Mouse (Mus musculus) kidney, embryonic 14.5 days (tissue): Measurements from ENCODE around the gene Mgat4b. TPM values are rescaled to one million over a fixed set of nuclear protein-coding genes. Genes with fewer than 3 reads are reported as not detected.

Source experiments
- ATAC-seq: fragments of 200-750 bp; cut with Nextera tagmentation; 2 replicates; pipeline ENCODE4 v1.8.0; 2017; ENCODE audit warnings: moderate number of reproducible peaks, mild to moderate bottlenecking, moderate TSS enrichment, moderate library complexity; ENCODE audit not compliant: low FRiP score, low TSS enrichment
- H3K27ac ChIP-seq: fragments of 300-500 bp; sonication (generic); 2 replicates; pipeline ENCODE4 v1.5.1; 2014; ENCODE audit warnings: low read depth, mild to moderate bottlenecking, low read length, moderate library complexity, mixed read lengths
- H3K27me3 ChIP-seq: fragments of 300-500 bp; sonication (generic); 2 replicates; pipeline ENCODE4 v1.6.1; 2014; ENCODE audit warnings: mild to moderate bottlenecking, low read length; ENCODE audit not compliant: control insufficient read depth, insufficient read depth
- H3K36me3 ChIP-seq: fragments of 300-500 bp; sonication (generic); 2 replicates; pipeline ENCODE4 v1.6.1; 2014; ENCODE audit warnings: low read length, mixed read lengths; ENCODE audit not compliant: control insufficient read depth, insufficient read depth
- H3K4me1 ChIP-seq: fragments of 300-500 bp; sonication (generic); 2 replicates; pipeline ENCODE4 v1.6.1; 2014; ENCODE audit warnings: low read length, mixed read lengths; ENCODE audit not compliant: control insufficient read depth, insufficient read depth
- H3K4me2 ChIP-seq: fragments of 300-500 bp; sonication (generic); replicated peaks from 2 replicates; pipeline ENCODE4 v1.6.1; 2014; ENCODE audit warnings: low read depth, mild to moderate bottlenecking, low read length
- H3K4me3 ChIP-seq: fragments of 300-500 bp; sonication (generic); 2 replicates; pipeline ENCODE4 v1.5.1; 2014; ENCODE audit warnings: mild to moderate bottlenecking, low read length
- H3K9ac ChIP-seq: fragments of 300-500 bp; sonication (generic); 2 replicates; pipeline ENCODE4 v1.6.1; 2014; ENCODE audit warnings: low read depth, mild to moderate bottlenecking, low read length, moderate library complexity
- H3K9me3 ChIP-seq: fragments of 300-500 bp; sonication (generic); 2 replicates; pipeline ENCODE4 v1.6.1; 2016; ENCODE audit warnings: low read length; ENCODE audit not compliant: control insufficient read depth
- WGBS: fragments of 180-500 bp; shearing (Covaris S2); extraction: QIAGEN DNeasy Blood & Tissue Kit; methylation state at CpG from one replicate; pipeline ENCODE4 v1.1.7; 2014; 5-methylcytosine and 5-hydroxymethylcytosine counted together
- polyA plus RNA-seq: library from polyadenylated mRNA; unstranded; fragments of >200 nt; fragmentation: Nextera tagmentation; extraction: Ambion mirVana; gene quantifications from 2 replicates; pipeline ENCODE4 v1.2.1, GENCODE M21; 2014

Mgat4b gene
- polyA plus RNA-seq, 1 experiment from 2014 or later, result 39.2 TPM

DNA sequence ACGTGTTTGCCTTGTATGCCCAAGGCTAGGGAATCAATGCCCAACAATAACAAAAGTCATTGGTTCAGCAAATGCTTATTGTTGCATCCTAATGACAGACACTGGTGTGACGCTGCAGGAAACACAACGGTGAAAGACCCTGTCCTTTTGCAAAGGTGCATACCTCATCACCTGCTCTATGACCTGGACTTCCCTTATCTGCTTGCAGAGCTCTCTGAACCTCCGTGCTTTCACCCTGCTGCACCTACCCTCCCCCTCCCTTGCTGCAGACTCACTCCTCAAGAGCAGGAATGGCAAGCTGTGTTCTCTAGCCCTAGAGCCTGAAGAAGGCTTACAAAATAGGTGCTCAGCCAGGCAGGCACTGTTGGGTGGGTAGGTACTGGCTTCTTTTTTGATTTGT, 15.9 kb upstream of the Mgat4b start:
- H3K4me2 ChIP-seq, result no peak overlapping the region
- WGBS, result 85% methylated on average over 4 of the region's 4 CpGs
- no peak overlapping the region for H3K4me3 ChIP-seq
- H3K9me3 ChIP-seq, result no peaks in the 10 kb centered on the region
- no peak for ATAC-seq
- H3K36me3 ChIP-seq, result peaks cover 21% of the 10 kb centered on the region
- H3K9ac ChIP-seq, result no peak overlapping the region
- H3K27ac ChIP-seq, result no peak overlapping the region
- 0 out of 2 replicates have a peak, but pooled peaks cover 3% of the 10 kb centered on the region for H3K4me1 ChIP-seq
- no peaks in the 10 kb centered on the region for H3K27me3 ChIP-seq

DNA sequence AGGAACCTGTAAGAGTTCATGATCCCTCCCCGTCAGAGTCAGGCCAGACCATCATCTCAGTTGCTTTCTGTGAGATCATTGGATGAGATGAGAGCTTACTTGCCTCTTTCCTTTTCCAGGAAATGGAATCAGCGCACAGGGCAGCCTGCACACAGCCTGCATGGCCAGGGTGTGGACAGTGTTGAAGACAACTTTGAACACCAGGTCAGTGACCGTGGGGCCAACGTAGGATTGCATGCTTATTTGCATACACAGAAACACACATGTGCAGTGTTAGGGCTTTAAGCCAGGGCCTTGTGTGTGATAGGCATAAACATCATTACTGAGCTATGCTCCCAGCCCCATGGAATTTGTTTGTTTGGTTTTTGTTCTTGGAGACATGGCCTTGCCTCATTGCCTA, 13.2 kb upstream of the Mgat4b start:
- Histone ChIP-seq H3K9ac (no peak overlapping the region), H3K4me2 (no peak overlapping the region), H3K9me3 (no peaks in the 10 kb centered on the region), H3K36me3 (peaks cover 48% of the 10 kb centered on the region), H3K4me3 (no peak overlapping the region), H3K4me1 (no peaks in the 10 kb centered on the region), H3K27ac (no peak overlapping the region), H3K27me3 (no peaks in the 10 kb centered on the region)
- no peak for ATAC-seq
- 88% methylated on average over 4 of the region's 4 CpGs for WGBS

DNA sequence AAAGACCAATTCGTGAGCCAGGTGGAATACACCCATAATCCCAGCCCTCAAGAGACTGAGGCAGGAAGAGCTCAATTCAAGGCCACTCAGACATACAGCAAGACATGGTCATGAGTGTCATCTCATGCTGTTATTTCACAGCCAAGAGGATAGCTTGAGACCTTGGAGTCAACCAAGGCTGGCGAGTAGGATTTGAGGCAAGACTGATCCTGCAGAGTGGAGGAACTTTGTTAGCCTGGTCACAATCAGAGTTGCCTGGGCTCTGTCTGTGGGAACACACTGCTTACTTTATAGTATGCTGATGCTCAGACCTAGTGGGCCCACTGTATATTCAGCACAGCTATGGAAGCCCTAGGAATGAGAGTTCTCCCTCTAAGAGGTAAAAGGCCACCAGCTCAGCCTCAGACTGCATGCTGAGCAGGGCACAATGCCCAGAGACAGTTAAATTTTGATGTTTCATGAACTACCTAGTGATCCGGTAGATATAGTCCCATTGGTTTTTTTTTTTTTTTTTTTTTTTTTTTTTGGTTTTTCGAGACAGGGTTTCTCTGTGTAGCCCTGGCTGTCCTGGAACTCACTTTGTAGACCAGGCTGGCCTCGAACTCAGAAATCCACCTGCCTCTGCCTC, 12.4 kb upstream of the Mgat4b start:
- H3K36me3 ChIP-seq, result peaks cover 56% of the 10 kb centered on the region
- H3K4me3 ChIP-seq, result no peak overlapping the region
- no peak overlapping the region for H3K27ac ChIP-seq
- H3K27me3 ChIP-seq, result no peaks in the 10 kb centered on the region
- no peaks in the 10 kb centered on the region for H3K4me1 ChIP-seq
- WGBS, result 88% methylated on average over 3 of the region's 5 CpGs
- H3K9ac ChIP-seq, result no peak overlapping the region
- no peak overlapping the region for H3K4me2 ChIP-seq
- no peak for ATAC-seq
- H3K9me3 ChIP-seq, result no peaks in the 10 kb centered on the region

DNA sequence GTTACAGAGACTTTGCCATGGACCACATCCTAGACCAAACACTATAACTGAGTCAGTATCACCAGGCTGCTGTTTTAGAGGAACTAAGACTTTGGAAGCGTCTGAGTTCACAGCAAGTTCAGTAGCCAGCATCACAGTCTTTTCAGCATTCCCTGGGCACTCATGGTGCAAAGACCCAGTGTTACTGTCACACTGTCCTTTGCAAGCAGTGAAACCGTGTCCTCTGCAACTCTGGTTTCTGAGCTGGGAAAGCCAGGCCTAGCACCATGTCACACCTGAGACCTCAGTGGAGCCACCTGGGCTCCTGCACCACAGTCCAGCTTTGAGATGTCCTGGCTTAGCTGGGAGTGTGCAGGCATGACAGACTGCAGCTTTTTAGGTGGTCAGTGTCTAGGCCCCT, 11.8 kb upstream of the Mgat4b start:
- ATAC-seq, result no peak
- WGBS, result 94% methylated on average over 2 of the region's 2 CpGs
- Histone ChIP-seq H3K36me3 (peaks cover 60% of the 10 kb centered on the region), H3K4me3 (no peak overlapping the region), H3K27me3 (no peaks in the 10 kb centered on the region), H3K27ac (no peak overlapping the region), H3K9ac (no peak overlapping the region), H3K4me1 (no peaks in the 10 kb centered on the region), H3K9me3 (no peaks in the 10 kb centered on the region), H3K4me2 (no peak overlapping the region)

DNA sequence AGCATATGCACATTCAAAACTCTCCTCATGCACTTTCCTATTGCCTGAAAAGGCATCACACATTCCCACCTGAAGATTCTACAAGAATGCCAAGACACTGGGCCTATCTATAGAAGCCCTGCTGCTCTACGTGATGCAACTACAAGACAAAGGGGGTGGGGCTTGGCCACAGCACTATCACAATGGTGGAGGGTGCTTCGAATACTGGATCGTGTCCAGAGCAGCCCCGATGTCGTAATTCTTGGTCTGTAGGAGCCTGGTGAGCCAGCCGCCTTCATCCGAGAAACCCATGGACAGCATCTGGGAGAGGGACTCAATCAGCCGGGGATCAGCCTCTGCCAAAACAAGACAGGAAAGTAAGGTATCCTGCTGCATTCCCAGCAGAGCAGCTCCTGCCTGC, 10.1 kb upstream of the Mgat4b start:
- no peaks in the 10 kb centered on the region for H3K4me1 ChIP-seq
- peaks cover 77% of the 10 kb centered on the region for H3K36me3 ChIP-seq
- H3K9me3 ChIP-seq, result no peaks in the 10 kb centered on the region
- ATAC-seq, result no peak
- H3K4me3 ChIP-seq, result no peak overlapping the region
- H3K27me3 ChIP-seq, result no peaks in the 10 kb centered on the region
- H3K9ac ChIP-seq, result no peak overlapping the region
- no peak overlapping the region for H3K4me2 ChIP-seq
- H3K27ac ChIP-seq, result no peak overlapping the region
- WGBS, result 87% methylated on average over 8 of the region's 8 CpGs

DNA sequence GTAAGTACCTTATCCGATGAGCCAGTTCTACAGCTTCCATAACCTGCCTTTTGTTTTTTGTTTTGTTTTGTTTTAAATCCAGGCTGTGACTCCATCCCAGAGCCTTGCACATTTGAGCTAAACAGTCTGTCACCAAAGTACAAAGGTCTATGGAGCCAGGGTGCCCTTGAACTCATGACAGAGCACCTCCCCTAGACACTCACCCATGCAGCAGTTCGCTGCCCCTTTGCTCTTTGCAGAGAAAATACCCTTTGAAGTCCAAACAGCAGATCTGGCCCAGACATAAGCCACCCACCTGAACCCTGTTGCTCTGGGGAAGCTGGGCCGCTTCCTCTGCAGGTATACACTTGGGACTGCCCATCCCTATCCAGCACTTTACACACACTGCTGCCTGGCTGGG, 9.1 kb upstream of the Mgat4b start:
- no peak overlapping the region for H3K4me2 ChIP-seq
- no peak for ATAC-seq
- H3K4me1 ChIP-seq, result no peaks in the 10 kb centered on the region
- no peaks in the 10 kb centered on the region for H3K9me3 ChIP-seq
- no peak overlapping the region for H3K4me3 ChIP-seq
- H3K27ac ChIP-seq, result no peak overlapping the region
- WGBS, result 93% methylated on average over 3 of the region's 3 CpGs
- H3K27me3 ChIP-seq, result no peaks in the 10 kb centered on the region
- H3K9ac ChIP-seq, result no peak overlapping the region
- peaks cover 87% of the 10 kb centered on the region for H3K36me3 ChIP-seq

DNA sequence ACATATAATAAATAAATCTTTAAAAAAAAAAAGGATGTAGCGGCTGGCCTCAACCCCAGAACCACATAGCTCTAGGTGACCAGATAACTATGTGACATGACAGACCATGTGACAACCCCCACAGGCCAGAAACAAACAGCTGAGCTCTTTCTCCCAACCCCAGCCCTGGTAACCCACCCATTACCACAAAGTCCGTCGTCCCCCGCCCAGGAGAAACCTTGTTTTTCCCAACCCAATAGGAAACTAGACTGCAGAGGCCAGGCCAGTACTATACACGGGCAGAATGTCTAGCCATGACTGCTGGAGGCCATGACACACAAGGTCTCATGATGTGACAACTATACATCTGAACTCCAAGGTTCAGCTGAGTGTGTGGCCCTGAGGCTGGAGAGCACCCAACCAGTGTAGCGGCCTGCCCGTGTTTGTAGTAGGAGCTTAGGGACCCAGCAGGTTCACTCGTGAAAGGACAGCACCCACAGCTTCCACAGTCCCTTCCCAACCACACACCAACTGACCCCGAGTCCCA, 7.3 kb upstream of the Mgat4b start:
- H3K27me3 ChIP-seq, result no peaks in the 10 kb centered on the region
- H3K9me3 ChIP-seq, result no peaks in the 10 kb centered on the region
- H3K4me3 ChIP-seq, result no peak overlapping the region
- no peak overlapping the region for H3K9ac ChIP-seq
- WGBS, result 91% methylated on average over 9 of the region's 9 CpGs
- H3K27ac ChIP-seq, result no peak overlapping the region
- ATAC-seq, result no peak
- H3K36me3 ChIP-seq, result peaks cover 93% of the 10 kb centered on the region
- H3K4me1 ChIP-seq, result no peaks in the 10 kb centered on the region
- H3K4me2 ChIP-seq, result no peak overlapping the region

DNA sequence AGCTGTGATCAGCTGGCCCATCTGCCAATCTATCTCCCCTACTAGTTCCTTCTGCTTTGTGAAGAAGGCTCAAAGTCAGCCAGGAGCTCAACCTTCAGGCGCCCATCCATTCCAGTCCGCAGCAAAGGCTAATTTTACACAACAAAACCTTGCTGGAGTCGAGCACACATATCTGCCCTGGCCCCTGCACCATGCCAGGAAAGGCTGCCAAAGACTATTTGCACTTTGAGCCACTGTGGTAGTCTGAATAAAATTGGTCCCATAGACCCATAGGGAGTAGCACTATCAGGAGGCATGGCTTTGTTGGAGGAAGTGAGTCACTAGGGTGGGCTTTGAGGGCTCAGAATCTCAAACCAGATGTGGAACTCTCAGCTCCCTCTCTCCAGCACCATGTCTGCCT, 5.3 kb upstream of the Mgat4b start:
- peaks cover 75% of the 10 kb centered on the region for H3K36me3 ChIP-seq
- no peaks in the 10 kb centered on the region; the same call in 1 of the 2 replicates for H3K4me1 ChIP-seq
- no peak overlapping the region for H3K4me3 ChIP-seq
- H3K9me3 ChIP-seq, result no peaks in the 10 kb centered on the region
- no peak overlapping the region for H3K4me2 ChIP-seq
- no peak for ATAC-seq
- no peaks in the 10 kb centered on the region for H3K27me3 ChIP-seq
- H3K9ac ChIP-seq, result no peak overlapping the region
- 90% methylated on average over 3 of the region's 3 CpGs for WGBS
- no peak overlapping the region for H3K27ac ChIP-seq

DNA sequence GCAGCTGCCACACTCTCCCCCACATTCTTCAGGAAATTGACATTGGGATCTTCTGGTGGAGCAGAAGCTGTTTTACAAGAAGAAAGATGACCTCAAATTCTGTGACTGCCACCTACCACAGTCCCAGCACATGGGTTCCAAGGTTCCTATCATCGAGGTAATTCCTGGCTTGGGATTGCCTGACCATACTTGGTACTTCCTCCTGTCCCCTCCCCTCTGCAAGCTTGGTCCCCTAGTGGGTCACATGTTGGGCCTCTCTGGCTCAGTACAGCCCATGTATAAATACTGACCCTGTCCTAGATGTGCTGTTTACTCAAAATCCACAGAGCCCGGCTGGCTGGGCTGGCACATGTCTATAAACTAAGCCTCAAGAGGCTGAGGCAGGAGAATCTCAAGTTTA, 4.7 kb upstream of the Mgat4b start:
- Histone ChIP-seq H3K4me2 (no peak overlapping the region), H3K9me3 (no peaks in the 10 kb centered on the region), H3K27me3 (no peaks in the 10 kb centered on the region), H3K4me3 (no peak overlapping the region), H3K4me1 (no peaks in the 10 kb centered on the region; the same call in 1 of the 2 replicates), H3K36me3 (peaks cover 69% of the 10 kb centered on the region), H3K27ac (no peak overlapping the region), H3K9ac (no peak overlapping the region)
- no peak for ATAC-seq
- 87% methylated on average over 2 of the region's 2 CpGs for WGBS
